Comparison of ENCODE assay signal across 9 mouse cellular contexts in the genomic region with DNA sequence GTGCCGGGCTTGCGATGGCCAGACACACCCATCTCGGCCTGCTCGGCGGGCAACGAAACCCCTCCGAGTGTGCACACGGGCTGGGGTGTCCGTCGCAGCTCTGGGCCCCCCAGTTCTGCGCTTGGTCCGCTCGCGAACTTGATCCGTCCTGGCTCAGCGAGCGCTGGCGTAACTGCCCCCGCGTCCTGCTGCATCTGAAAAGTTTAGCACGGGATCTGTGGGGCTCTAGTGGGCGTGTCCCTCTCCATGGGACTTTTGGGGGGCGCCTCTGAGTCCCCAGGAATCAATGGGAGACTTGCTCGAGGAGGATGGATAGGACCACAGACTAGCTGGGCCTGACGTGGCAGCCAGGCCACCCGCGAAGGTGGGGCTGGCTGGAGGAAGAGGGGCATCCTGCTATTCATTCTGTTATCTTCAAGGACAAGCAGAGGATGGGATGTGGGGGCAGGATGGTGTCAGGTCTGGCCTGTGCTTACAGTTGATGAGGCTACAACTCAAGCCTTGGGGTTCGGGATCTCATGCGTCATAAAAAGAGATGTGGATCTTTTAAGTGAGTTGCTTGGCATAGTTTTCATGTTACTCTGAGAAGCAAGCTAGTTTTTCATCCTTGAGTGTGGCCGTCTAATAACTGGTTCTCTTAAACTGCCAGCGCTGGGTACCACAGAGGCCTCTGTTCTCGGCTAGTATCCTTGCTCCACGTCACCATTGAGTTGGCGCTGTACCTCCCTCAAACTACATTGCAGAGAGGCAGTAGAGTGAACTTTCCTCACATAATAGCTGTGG. TPM values are rescaled to one million over a fixed set of nuclear protein-coding genes. Genes with fewer than 3 reads are reported as not detected.
DNase-seq lines count a peak whose midpoint lies in the region; ATAC-seq and TF ChIP-seq lines count a peak whose summit lies in the region.
"Had no signal": no experiment of that assay in that cellular context is flagged by ENCODE, and none has a peak within 500 bp of the region (broad histone marks: within the 10 kb centered on the region; RNA-seq: fewer than 3 reads in every experiment).

No protein-coding gene starts in this region.

- 0 out of 2 replicates have a peak, but pooled peaks cover 6% of the 10 kb centered on the region for H3K36me3 ChIP-seq in forebrain, embryonic 15.5 days
- peaks cover 35% of the 10 kb centered on the region for H3K36me3 ChIP-seq in kidney, embryonic 15.5 days

- DNase-seq in gastrocnemius, adult 2 months, result no peak
- no peak for DNase-seq in gastrocnemius, postnatal 36 days
- DNase-seq in Muller cell, postnatal 12 days (ENCODE audit: inconsistent ontology term), result peak; percentile 38
- peak; percentile 15 for DNase-seq in mesoderm, embryonic 11.5 days (ENCODE audit: low read depth, low spot score)
- no peak for DNase-seq in left cerebral cortex, postnatal 25 days (ENCODE audit: low spot score in 2 of 2)
- no peak for DNase-seq in urinary bladder, postnatal 14 days (ENCODE audit: low spot score)

- TF ChIP-seq CTCF in gastrocnemius, adult 2 months (IDR thresholded peaks at IDR 0.05), result no peak

- ATAC-seq in forebrain, embryonic 15.5 days (replicated peaks), result peak; percentile 30; the same call in 1 of the 2 replicates
- ATAC-seq in kidney, embryonic 15.5 days (replicated peaks; ENCODE audit: low FRiP score), result peak; percentile 57

- H3K4me3 ChIP-seq in gastrocnemius, adult 2 months, result peak overlapping the region; percentile 75
- H3K4me3 ChIP-seq in forebrain, embryonic 15.5 days, result peak overlapping the region; percentile 87
- H3K4me3 ChIP-seq in kidney, embryonic 15.5 days (replicated peaks), result peak overlapping the region; percentile 97

- 4% methylated on average over 34 of the region's 34 CpGs for WGBS in forebrain, embryonic 15.5 days
- 3% methylated on average over 34 of the region's 34 CpGs for WGBS in kidney, embryonic 15.5 days

- peak overlapping the region; percentile 88 for H3K9ac ChIP-seq in forebrain, embryonic 15.5 days (replicated peaks)
- peak overlapping the region; percentile 91 for H3K9ac ChIP-seq in kidney, embryonic 15.5 days

- H3K4me1 ChIP-seq in forebrain, embryonic 15.5 days, result peaks cover 29% of the 10 kb centered on the region
- H3K4me1 ChIP-seq in kidney, embryonic 15.5 days, result peaks cover 31% of the 10 kb centered on the region

- peak overlapping the region; percentile 83 for H3K4me2 ChIP-seq in forebrain, embryonic 15.5 days (replicated peaks)
- H3K4me2 ChIP-seq in kidney, embryonic 15.5 days, result peak overlapping the region; percentile 73

- no peaks in the 10 kb centered on the region for H3K27me3 ChIP-seq in forebrain, embryonic 15.5 days
- no peaks in the 10 kb centered on the region for H3K27me3 ChIP-seq in kidney, embryonic 15.5 days
- H3K27me3 ChIP-seq: Patski had no signal

- intact Hi-C loops in gastrocnemius, adult 2 months (cut with DNase I), result loop anchor here (5.0 kb wide), 1 partner anchor 77 kb away; the partner anchor contains the start of gene Zdhhc4
- intact Hi-C loops in gastrocnemius, postnatal 36 days (cut with DNase I), result loop anchor here (10.0 kb wide), 1 partner anchor 120 kb away; the partner anchor contains the start of gene Rac1
- intact Hi-C loops in left cerebral cortex, postnatal 25 days (cut with DNase I), result no loop called here

- no peaks in the 10 kb centered on the region for H3K9me3 ChIP-seq in forebrain, embryonic 15.5 days
- no peaks in the 10 kb centered on the region for H3K9me3 ChIP-seq in kidney, embryonic 15.5 days (replicated peaks)

- H3K27ac ChIP-seq in gastrocnemius, adult 2 months, result peak overlapping the region; percentile 98
- H3K27ac ChIP-seq in forebrain, embryonic 15.5 days (replicated peaks), result peak overlapping the region; percentile 75
- H3K27ac ChIP-seq in kidney, embryonic 15.5 days, result peak overlapping the region; percentile 90

RNA-seq across cellular contexts. Expression of gene Kdelr2, which starts 0.7 kb away (rescaled TPM):
- 10 to 100 TPM; 33.1 to 37.6 TPM for total RNA-seq in gastrocnemius, adult 2 months (2021)
- total RNA-seq in gastrocnemius, postnatal 36 days (2021), result 10 to 100 TPM; 29.6 to 33.2 TPM
- polyA plus RNA-seq in forebrain, embryonic 15.5 days (2015; fragmentation: Nextera tagmentation; extraction: Ambion mirVana), result 117 and 128 TPM in 2 replicates
- polyA plus RNA-seq in kidney, embryonic 15.5 days (2015; fragmentation: Nextera tagmentation; extraction: Ambion mirVana), result 344 and 350 TPM in 2 replicates
- 10 to 100 TPM; 35.2 to 37.8 TPM for total RNA-seq in left cerebral cortex, postnatal 25 days (2021)

RNA-seq across cellular contexts. Expression of gene Grid2ip, which starts 47.2 kb away (rescaled TPM):
- total RNA-seq in gastrocnemius, adult 2 months (2021), result not detected
- not detected for total RNA-seq in gastrocnemius, postnatal 36 days (2021)
- 0.42 and 0.88 TPM in 2 replicates for polyA plus RNA-seq in forebrain, embryonic 15.5 days (2015; fragmentation: Nextera tagmentation; extraction: Ambion mirVana)
- 0.14 TPM in 1 of 2 replicates, not detected in the other for polyA plus RNA-seq in kidney, embryonic 15.5 days (2015; fragmentation: Nextera tagmentation; extraction: Ambion mirVana)
- 1 to 10 TPM; 1.6 TPM for total RNA-seq in left cerebral cortex, postnatal 25 days (2021)

Comparison
In these comparisons a context has a peak if more than half of its experiments do, and no peak if none do; other contexts are left out.
1. DNase-seq: peak in Muller cell, postnatal 12 days (single experiment) and mesoderm, embryonic 11.5 days (single experiment); none in gastrocnemius, adult 2 months (single experiment), gastrocnemius, postnatal 36 days (0 of 2), left cerebral cortex, postnatal 25 days (0 of 2) and urinary bladder, postnatal 14 days (single experiment).
2. Peak in every context shown above with its lines, with median percentiles within 50 percentile points of each other: H3K27ac ChIP-seq and H3K4me3 ChIP-seq.